Mouse (Mus musculus): ENCODE results near the gene Gm5426. TPM values are rescaled to one million over a fixed set of nuclear protein-coding genes. Genes with fewer than 3 reads are reported as not detected.
"Not testable (repeated sequence)": the region's sequence is repeated elsewhere in the genome, so short reads cannot be mapped to it uniquely, and the experiment has no call there.

Gm5426 gene
- polyA plus RNA-seq, 1 experiment from 2014 or later, result not detected

GRCm38 (mm10) chr10:96120821-96121220, 15.6 kb upstream of the Gm5426 start:
- Histone ChIP-seq H3K4me1 (no peaks in the 10 kb centered on the region), H3K4me3 (no peak overlapping the region), H3K9me3 (replicated peaks) (no peaks in the 10 kb centered on the region), H3K27me3 (ENCODE audit: low read depth, poor library complexity, severe bottlenecking) (no peaks in the 10 kb centered on the region), H3K36me3 (no peaks in the 10 kb centered on the region), H3K27ac (no peak overlapping the region)
- 91% methylated on average over 2 of the region's 2 CpGs for WGBS
- DNase-seq (ENCODE audit: low spot score), result no peak

DNA sequence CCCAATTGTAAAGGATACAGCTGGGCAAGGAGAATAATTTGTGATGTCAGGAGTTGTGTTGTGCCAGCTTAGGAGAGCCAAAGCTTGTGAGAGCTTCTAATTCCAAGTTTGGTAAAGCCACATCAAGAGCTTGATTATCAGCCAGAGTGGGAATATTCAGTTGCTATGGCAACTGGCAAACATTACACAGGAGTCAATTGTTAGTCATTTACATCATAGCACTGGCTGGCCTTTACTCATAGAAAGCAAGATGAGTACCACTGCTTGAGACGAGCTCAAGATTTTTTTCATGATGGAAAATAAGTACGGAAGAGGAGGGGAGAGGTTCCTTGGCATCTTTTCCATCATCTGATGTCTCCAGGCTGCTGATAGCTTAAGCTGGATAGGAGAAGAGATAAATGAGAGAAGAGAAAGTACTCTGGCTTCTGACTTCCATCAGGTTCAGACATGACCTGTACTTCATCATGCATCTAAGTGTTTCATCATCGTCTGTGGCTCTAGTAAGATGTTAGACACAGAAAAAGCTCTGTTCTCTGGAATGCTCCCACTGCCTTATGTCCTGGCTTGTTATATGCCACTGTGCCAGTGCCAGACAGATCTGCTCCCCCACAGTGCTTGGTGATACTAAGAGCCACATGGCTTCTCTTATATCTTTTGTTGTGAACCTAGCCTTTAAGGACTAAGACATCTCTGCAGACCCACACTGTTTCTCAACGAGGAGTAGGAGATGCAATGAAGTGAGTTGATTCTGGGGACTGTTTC, 15.0 kb upstream of the Gm5426 start:
- DNase-seq (ENCODE audit: low spot score), result no peak
- H3K9me3 ChIP-seq (replicated peaks), result no peaks in the 10 kb centered on the region
- no peaks in the 10 kb centered on the region for H3K36me3 ChIP-seq
- 85% methylated on average over 4 of the region's 4 CpGs for WGBS
- 0 out of 2 replicates have a peak, but pooled peaks cover 3% of the 10 kb centered on the region for H3K4me1 ChIP-seq
- no peak overlapping the region for H3K4me3 ChIP-seq
- no peaks in the 10 kb centered on the region for H3K27me3 ChIP-seq (ENCODE audit: low read depth, poor library complexity, severe bottlenecking)
- H3K27ac ChIP-seq, result no peak overlapping the region

GRCm38 (mm10) chr10:96123885-96124284, 12.5 kb upstream of the Gm5426 start:
- Histone ChIP-seq H3K27me3 (ENCODE audit: low read depth, poor library complexity, severe bottlenecking) (no peaks in the 10 kb centered on the region), H3K27ac (no peak overlapping the region), H3K4me1 (0 out of 2 replicates have a peak, but pooled peaks cover 3% of the 10 kb centered on the region), H3K4me3 (no peak overlapping the region), H3K9me3 (replicated peaks) (no peaks in the 10 kb centered on the region), H3K36me3 (no peaks in the 10 kb centered on the region)
- no peak for DNase-seq (ENCODE audit: low spot score)
- WGBS, result 90% methylated on average over 5 of the region's 5 CpGs

GRCm38 (mm10) chr10:96124290-96124689, 12.1 kb upstream of the Gm5426 start:
- no peak for DNase-seq (ENCODE audit: low spot score)
- Histone ChIP-seq H3K9me3 (replicated peaks) (no peaks in the 10 kb centered on the region), H3K36me3 (no peaks in the 10 kb centered on the region), H3K4me1 (0 out of 2 replicates have a peak, but pooled peaks cover 3% of the 10 kb centered on the region), H3K4me3 (no peak overlapping the region), H3K27ac (no peak overlapping the region), H3K27me3 (ENCODE audit: low read depth, poor library complexity, severe bottlenecking) (no peaks in the 10 kb centered on the region)
- 90% methylated on average over 1 of the region's 1 CpGs for WGBS

- Histone ChIP-seq H3K27me3 (ENCODE audit: low read depth, poor library complexity, severe bottlenecking) (no peaks in the 10 kb centered on the region), H3K27ac (no peak overlapping the region), H3K36me3 (no peaks in the 10 kb centered on the region), H3K4me1 (0 out of 2 replicates have a peak, but pooled peaks cover 3% of the 10 kb centered on the region), H3K4me3 (no peak overlapping the region), H3K9me3 (replicated peaks) (no peaks in the 10 kb centered on the region)
- DNase-seq (ENCODE audit: low spot score), result no peak
- WGBS, result 67% methylated on average over 9 of the region's 9 CpGs
Observed at GRCm38 (mm10) chr10:96125771-96126454, 10.5 kb upstream of the Gm5426 start.

DNA sequence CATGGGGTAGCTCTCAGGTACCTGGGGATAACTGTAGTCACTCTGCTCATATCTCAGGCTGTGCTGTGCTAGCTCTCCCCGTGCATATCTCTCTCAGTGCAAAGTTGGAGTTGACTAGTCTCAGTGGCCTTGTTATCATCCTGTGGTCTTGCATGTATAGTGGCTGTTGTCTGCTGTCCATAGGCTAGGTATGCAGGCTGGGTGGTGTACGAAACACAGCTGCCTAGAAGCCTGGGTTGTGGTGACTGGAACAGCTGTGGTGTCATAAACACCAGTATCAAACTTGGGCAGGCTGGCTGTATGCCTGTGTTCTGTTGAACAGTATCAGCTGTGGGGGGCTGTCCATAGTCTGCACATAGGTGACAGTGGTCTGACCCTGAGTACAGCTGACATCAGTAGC, 7.2 kb upstream of the Gm5426 start:
- H3K27ac ChIP-seq, result no peak overlapping the region
- DNase-seq (ENCODE audit: low spot score), result no peak
- no peak overlapping the region for H3K4me3 ChIP-seq
- 0 out of 2 replicates have a peak, but pooled peaks cover 3% of the 10 kb centered on the region for H3K4me1 ChIP-seq
- H3K36me3 ChIP-seq, result no peaks in the 10 kb centered on the region
- 82% methylated on average over 2 of the region's 2 CpGs for WGBS
- H3K27me3 ChIP-seq (ENCODE audit: low read depth, poor library complexity, severe bottlenecking), result no peaks in the 10 kb centered on the region
- no peaks in the 10 kb centered on the region for H3K9me3 ChIP-seq (replicated peaks)

GRCm38 (mm10) chr10:96130406-96130805, 6.0 kb upstream of the Gm5426 start:
- Histone ChIP-seq H3K4me1 (0 out of 2 replicates have a peak, but pooled peaks cover 3% of the 10 kb centered on the region), H3K27me3 (ENCODE audit: low read depth, poor library complexity, severe bottlenecking) (no peaks in the 10 kb centered on the region), H3K36me3 (no peaks in the 10 kb centered on the region), H3K4me3 (no peak overlapping the region), H3K9me3 (replicated peaks) (no peaks in the 10 kb centered on the region), H3K27ac (no peak overlapping the region)
- WGBS, result 85% methylated on average over 3 of the region's 3 CpGs
- no peak for DNase-seq (ENCODE audit: low spot score)

DNA sequence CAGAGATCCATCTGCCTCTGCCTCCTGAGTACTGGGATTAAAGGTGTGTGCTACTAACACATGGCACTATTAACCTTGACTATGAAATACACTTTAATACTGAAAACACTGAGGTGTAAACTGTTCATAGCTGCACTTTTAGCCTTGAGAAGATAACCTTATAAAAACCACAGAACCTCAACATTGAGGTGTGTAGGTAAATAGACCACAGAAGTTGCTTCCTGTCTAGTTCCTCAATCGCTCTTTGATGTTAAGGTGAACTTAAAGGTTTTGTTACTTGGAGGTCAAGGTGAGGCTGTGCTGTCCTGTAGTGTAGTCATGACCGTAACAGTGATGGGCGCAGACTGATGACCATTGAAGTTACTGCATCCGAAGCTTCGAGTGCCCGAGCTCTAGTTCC, 5.3 kb upstream of the Gm5426 start:
- WGBS, result 93% methylated on average over 6 of the region's 6 CpGs
- H3K4me1 ChIP-seq, result 0 out of 2 replicates have a peak, but pooled peaks cover 2% of the 10 kb centered on the region
- no peak overlapping the region for H3K27ac ChIP-seq
- no peaks in the 10 kb centered on the region for H3K27me3 ChIP-seq (ENCODE audit: low read depth, poor library complexity, severe bottlenecking)
- H3K9me3 ChIP-seq (replicated peaks), result no peaks in the 10 kb centered on the region
- no peaks in the 10 kb centered on the region for H3K36me3 ChIP-seq
- DNase-seq (ENCODE audit: low spot score), result no peak
- no peak overlapping the region for H3K4me3 ChIP-seq

- H3K9me3 ChIP-seq (replicated peaks), result no peaks in the 10 kb centered on the region
- peak; percentile 56 for DNase-seq (ENCODE audit: low spot score)
- H3K4me1 ChIP-seq, result no peaks in the 10 kb centered on the region
- H3K27ac ChIP-seq, result no peak overlapping the region
- H3K36me3 ChIP-seq, result no peaks in the 10 kb centered on the region
- no peaks in the 10 kb centered on the region for H3K27me3 ChIP-seq (ENCODE audit: low read depth, poor library complexity, severe bottlenecking)
- H3K4me3 ChIP-seq, result no peak overlapping the region
- 43% methylated on average over 6 of the region's 6 CpGs for WGBS
Observed at GRCm38 (mm10) chr10:96132161-96132560, 4.2 kb upstream of the Gm5426 start.

DNA sequence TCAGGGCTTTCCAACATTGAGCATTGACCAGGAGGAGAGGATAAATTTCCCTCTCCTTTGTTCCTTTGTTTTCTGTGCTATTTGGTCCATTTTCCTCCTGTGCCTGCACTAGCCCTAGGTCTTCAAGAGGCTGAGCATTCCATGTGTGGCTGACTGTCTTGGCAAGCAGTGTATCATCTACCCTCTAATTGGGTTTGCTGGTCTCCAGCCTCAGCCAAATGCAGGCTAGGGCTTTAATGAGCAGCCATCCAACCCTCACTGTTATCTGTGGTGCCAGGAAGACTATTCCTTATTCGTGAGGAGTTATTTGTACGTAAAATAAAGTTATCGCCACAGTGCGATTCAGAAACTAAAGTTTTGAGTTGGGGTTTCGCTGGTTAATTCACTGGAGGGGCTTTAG, 2.2 kb downstream of the Gm5426 start:
- H3K36me3 ChIP-seq, result no peaks in the 10 kb centered on the region
- H3K4me1 ChIP-seq, result no peaks in the 10 kb centered on the region
- no peak for DNase-seq (ENCODE audit: low spot score)
- no peaks in the 10 kb centered on the region for H3K9me3 ChIP-seq (replicated peaks)
- H3K27ac ChIP-seq, result no peak overlapping the region
- WGBS, result 90% methylated on average over 5 of the region's 5 CpGs
- no peaks in the 10 kb centered on the region for H3K27me3 ChIP-seq (ENCODE audit: low read depth, poor library complexity, severe bottlenecking)
- no peak overlapping the region for H3K4me3 ChIP-seq

DNA sequence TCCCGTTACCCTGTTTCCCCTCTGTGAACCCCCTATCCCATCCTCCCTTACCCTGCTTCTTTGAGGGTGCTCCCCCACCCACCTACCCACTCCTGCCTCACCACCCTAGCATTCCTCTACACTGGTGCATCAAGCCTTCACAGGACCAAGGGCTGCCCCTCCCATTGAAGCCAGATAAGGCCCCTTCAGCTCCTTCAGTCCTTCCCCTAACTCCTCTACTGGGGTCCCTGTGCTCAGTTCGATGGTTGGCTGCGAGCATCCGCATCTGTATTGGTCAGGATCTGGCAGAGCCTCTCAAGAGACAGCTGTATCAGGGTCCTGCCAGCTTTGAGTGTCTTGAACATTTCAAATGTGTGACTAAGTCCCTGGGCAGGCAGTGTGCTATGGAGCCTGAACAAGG, 2.9 kb downstream of the Gm5426 start:
- not testable (repeated sequence) for H3K27ac ChIP-seq; DNase-seq (ENCODE audit: low spot score); H3K4me1 ChIP-seq; H3K4me3 ChIP-seq; H3K27me3 ChIP-seq (ENCODE audit: low read depth, poor library complexity, severe bottlenecking); H3K9me3 ChIP-seq (replicated peaks); H3K36me3 ChIP-seq
- 96% methylated on average over 4 of the region's 4 CpGs for WGBS

DNA sequence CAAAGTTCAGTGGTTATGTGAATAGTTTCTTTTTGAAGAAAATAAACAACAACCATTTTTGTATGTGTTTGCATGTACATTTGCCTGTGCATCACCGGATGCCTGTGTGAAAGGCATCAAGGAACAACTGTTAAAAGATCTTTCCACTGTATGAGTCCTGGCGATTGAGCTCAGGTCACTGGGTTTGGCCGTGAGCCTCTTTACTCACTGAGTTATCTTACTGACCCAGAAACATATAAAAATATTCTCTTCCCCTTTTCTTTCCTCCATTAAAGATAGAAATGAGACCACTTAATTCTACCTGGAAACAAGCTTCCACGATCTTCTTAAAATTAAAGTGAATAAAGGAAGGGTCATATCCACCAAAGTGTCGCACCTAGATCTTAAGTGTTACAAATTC, 10.2 kb downstream of the Gm5426 start:
- Histone ChIP-seq H3K9me3 (replicated peaks) (no peaks in the 10 kb centered on the region), H3K4me3 (no peak overlapping the region), H3K27me3 (ENCODE audit: low read depth, poor library complexity, severe bottlenecking) (no peaks in the 10 kb centered on the region), H3K36me3 (no peaks in the 10 kb centered on the region), H3K4me1 (peaks cover 15% of the 10 kb centered on the region), H3K27ac (no peak overlapping the region)
- WGBS, result 95% methylated on average over 5 of the region's 5 CpGs
- no peak for DNase-seq (ENCODE audit: low spot score)

GRCm38 (mm10) chr10:96148250-96148699, 11.9 kb downstream of the Gm5426 start:
- no peaks in the 10 kb centered on the region for H3K27me3 ChIP-seq (ENCODE audit: low read depth, poor library complexity, severe bottlenecking)
- DNase-seq (ENCODE audit: low spot score), result peak; percentile 50
- no peak overlapping the region for H3K27ac ChIP-seq
- 60% methylated on average over 10 of the region's 10 CpGs for WGBS
- H3K9me3 ChIP-seq (replicated peaks), result no peaks in the 10 kb centered on the region
- no peak overlapping the region for H3K4me3 ChIP-seq
- peaks cover 23% of the 10 kb centered on the region for H3K4me1 ChIP-seq
- H3K36me3 ChIP-seq, result no peaks in the 10 kb centered on the region
